Mouse (Mus musculus) mature B cell (primary cell): ENCODE data around the gene Rims1.

ENCODE experiments used
- in situ Hi-C: fragments of 300-500 bp; cut with MboI; formaldehyde crosslinking; loops from 2 replicates; pipeline ENCODE4 v1.14.3; 2019

The Rims1 gene

DNA sequence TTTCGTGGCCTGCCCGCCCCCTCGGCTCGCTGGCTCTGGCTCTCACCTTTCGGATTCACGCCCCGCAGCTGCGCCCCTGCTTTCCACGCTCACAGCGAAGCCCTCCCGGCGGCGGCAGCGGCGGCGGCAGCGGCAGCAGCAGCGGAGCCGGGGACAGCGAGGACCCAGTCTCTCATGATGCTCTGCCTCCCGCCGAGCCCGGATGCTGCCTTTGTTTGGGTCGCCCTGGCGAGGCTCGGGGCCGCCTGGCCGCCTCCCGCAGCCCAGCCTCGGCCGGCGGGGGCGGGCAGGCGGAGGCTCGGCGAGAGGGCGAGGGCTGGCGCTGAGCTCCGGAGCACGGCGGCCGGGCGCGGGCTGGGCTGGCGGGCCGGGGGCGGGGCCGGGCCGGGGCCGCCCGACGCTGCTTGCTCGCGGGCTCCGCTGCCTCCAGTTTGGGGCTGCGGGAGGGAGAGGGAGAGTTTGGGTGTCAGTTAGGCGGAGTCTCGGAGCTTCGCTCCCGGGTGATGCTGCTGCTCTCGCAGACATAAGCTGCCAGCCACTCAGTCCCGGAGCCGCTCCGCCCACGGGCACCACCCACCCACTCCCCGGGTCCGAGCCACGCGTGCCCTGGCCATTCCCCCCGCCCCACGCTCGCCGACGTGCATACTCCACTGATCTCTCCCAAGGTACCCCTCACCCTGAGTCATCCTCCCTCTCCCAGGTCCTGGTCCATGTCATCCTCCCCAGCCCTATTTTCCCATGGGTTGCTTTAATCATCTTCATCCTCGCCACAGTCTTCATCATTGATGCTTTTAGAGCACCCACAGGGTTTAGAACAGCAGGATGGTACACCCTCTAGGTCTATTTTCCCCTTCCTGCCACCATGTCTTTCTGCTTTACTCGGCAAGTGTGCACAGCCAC lies at the start of gene Rims1:
Gene Rims1 (minus strand): TSS at position 269 of the 900 bp plus-strand sequence.
- in situ Hi-C loops, result no loop called here

DNA sequence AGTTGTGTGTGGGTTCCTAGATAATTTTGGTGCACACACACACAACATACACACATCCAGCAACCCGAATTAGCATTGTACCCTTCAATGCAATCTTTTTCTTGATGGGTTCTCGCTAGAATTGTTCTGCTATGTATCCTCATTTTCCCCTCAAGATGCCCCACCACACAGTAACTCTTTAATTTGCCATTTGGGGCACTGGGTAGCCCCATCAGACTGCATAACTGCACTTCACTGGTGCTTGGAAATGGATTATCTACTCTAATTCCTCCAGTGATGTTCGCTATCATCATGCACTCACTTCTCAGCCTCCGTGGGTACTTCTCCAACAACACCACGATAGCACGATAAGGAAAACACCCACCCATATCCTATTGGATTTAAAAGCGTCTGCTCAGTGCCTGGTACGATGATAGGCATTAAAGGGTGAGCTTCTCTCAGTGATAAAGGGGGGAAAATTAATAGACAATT lies 867 bp upstream of the Rims1 start:
- in situ Hi-C loops, result no loop called here

DNA sequence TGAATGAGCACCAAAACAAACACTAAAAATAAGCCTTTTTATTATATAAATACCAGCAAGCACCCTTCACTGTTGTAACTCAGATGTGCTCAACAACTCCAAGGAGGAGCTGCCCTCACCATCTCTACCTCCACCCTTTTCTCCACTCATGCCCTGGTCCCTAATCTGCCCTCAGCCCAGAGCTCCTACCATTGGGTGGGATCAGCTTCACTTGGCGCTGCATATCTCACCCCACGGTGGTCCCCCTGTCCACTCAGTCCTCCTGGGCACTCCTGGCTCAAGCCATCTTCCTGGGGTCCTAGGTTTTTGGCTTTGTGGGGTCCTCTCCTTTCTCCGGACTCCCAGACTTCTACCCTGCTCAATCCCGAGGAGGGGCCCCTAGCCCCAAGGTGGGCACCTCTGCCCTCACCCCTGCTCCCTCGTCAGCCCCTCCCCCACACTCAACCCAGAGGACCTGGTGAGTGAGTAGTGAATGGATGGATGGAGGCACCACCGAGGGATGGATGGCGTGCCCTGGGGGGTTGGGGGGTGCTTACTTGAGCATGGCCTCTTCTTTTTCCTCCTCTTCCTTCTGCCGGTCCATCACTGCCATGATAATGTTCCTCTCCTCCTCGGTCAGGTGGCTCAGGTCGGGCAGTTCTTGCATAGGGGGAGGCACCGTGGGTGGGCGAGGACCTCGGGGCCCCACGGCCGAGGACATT lies 619 bp downstream of the Rims1 start:
- in situ Hi-C loops, result no loop called here

DNA sequence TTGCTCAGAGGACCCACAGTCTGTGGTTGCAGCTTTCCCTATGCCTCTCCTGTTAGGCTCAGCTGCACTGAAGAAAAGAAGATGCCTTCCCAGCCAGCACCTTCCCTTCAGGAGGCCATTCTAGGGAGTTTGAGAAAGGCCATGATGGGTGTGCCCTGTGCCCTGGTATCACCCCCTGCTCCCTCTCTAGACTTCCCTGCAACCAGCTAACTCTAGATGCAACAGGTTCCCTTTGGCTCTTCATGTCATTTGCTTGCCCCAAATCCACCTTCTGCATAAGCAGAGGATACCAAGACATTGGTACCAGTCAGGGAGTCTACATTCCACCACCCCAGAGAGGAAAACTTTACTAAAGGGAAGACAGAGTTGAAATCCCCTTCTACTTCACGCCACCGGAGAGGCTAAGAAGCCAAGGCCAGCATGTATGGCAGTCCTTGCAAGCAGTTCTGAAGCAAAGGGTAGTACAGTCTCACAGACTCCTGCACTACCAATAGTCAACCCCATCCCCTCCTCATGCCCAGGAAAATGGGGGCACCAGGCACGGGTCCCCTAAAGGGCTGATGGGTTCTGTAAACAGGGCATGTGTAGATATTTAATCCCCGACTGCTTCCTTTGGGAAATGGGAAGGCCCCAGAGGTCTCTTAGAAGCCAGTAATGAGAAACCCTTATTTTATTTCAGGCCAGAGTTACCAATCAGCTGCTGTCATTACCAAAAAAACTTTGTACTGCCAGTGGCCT lies 1.5 kb downstream of the Rims1 start:
- in situ Hi-C loops, result no loop called here

DNA sequence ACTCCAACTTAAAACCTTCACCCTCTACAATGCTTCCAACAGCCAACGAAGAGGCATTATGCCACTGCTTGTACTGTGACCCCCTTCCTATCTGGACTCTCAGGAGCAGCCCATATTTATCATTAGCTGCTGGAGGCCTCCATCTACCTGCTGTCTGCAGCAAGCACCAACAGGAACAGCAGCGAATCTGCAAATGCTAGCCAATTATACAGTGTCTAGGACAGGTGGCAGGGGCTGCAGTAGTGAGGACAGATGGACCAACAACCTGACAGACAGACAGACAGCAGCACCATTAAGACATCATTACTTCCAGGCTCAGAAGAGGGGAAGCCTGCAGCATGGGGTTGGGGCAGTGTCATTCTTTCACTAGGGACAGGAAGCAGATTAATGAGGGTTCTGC lies 2.3 kb downstream of the Rims1 start:
- in situ Hi-C loops, result no loop called here

DNA sequence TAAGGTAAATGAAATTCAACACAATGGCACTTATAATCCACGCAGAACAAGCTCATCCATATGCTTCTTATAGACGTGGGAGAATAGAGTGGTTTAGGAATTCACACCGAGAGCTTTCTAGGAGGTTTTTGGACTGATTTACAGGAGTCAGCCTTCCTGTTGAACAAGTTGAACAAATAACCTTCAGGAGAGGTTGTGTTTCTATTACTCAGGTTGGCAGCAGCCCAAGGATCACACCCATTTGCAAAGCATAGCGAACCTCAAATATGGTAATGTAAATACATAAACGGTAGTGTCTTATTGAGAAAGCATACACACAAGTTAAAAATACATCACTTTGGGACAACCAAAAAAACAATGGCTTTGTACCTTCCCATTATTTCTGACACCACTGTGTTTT lies 5.5 kb downstream of the Rims1 start:
- in situ Hi-C loops, result no loop called here

DNA sequence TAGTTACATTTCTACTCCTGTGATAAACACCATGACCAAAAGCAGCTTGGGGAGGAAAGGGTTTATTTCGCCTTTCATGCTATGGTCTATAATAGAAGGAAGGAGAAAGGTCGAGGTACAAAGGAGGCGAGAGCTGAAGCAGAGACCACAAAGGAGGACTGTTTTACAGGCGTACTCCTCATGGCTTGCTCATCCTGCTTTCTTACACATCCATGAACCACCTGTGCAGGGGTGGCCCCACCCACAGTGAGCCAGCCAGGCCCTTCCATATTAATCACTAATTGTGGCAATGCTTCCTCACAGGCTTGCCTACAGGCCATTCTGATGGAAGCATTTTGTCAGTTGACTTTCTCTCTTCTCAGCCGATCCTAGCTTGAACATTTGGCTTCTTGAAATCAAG lies 8.7 kb downstream of the Rims1 start:
- in situ Hi-C loops, result no loop called here

DNA sequence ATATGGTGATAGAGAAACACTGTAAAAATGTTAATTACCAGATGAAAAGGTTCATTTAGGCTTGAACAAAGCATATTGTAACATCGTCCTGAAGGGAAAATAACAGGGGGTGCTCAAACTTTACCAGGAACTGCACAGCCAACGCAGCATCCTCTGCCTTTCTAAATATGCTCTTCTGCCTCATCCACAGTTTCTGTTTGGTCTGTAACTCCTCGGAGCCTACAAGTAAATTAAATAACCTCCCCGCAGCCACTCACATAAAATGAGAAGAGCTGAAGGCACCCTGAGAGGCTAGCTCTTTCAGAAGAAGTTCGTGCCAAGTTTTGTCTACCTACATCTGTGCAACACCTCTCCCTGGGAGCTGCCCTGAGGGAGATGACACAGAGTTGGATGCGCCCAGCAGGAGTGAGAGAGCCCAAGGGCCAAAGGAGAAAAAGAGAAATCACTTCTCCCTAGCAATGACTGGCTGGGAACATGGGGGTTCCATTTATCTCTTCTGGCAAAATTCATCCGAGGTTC lies 16.3 kb downstream of the Rims1 start:
- in situ Hi-C loops, result no loop called here

DNA sequence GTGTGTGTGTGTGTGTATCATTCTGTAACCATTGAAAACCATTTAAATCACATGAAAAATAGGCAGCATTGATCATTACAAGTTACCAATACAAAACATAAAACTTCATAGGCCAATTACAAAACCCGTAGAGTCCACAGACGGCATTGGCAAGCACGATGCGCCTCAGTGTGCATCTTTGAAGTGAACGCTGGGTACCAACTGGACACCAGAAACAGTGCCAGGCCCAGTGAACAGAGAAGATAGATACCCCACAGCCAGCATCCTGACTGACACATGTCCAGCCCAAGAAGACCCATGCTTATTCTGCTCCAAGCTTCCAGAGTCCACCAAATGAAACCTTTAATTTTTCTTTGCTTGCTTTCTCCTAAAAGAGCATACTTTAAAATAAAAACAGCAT lies 18.2 kb downstream of the Rims1 start:
- in situ Hi-C loops, result no loop called here

DNA sequence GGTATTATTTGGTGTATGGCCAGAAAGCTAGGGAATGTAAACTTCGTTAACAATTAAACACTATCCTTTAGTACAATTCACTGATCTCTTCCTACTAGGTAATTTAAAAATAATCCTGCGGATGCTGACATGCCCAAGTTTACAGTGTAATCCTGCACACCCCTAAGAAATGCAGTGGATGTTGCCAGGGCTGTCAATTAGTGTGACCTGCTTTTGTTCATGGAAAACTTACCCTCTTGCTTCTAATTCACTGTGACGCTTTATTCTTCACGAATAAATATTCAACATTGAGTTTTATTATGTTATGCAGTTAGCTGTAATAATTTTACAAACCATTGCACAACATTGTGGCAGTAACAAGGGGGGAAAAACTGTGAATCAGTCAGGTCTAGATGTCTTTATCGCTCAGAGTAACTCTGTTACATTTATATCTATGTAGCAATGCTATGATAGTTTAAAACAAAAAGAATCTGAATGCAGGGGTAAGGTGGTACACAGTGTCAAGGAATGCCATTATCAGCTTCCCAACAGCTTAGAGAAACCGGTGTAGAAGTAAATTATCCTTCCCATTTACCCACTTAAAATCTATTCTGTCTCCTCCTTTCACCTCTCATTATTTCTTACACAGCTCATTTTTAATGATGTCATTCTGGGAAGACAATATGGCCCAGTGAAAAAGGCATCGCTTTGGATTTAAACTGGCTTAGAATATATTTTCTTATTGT lies 35.1 kb downstream of the Rims1 start:
- in situ Hi-C loops, result no loop called here

DNA sequence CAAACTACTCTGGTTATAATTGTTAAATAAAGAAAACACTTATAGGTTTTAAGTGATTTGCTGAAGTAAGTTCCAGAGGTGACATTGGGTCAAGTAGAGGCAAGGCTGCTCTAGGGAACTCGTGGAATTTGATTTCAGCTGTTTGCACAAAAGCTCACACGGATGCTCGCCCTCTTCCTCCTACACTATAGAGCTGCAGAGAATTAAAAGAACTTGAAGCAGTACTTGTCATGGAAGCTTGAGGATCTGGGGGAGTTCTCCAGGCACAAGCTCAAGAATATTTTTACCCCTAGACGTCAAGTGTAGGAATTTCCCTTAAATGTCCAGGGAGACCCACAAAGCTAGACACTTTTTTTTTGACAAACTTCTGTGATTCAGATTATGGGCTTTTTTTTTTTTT lies 42.4 kb downstream of the Rims1 start:
- in situ Hi-C loops, result no loop called here

DNA sequence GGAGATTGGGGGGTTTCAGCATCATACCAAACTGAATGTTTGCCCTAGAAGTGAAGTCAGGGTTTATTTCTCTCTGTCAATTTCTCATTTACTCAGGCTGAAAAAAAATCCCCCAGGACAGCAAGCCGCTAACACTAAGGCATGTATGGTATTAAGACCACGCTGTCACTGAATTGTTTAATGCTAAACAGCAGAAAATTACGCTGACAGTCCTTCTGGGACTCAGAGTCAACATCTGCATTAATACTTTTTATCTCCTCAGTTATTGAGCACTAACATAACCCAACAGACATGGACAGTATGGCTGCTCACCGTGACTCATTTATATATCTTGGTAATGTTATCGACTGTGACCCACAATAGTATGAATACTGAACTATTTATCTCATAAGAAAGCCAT lies 43.0 kb downstream of the Rims1 start:
- in situ Hi-C loops, result no loop called here

DNA sequence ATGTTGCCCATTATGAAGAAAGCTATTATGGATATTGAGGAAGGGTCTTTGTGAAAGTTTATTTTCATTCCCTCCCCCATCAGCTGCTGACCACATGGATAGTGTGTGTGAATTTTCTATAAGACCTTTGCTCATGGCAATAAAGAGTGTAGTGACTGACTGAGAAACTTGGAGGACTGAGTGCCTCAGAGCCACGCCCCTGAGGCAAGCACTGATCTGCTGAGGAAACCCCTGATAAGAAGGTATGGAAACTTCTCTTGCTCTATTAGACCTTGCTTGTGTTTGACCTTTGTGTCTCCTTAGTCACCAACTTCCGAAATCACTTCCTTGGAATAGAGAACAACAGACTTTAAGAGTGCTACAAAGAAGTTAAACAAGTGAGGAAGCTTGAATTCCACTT lies 55.3 kb downstream of the Rims1 start:
- in situ Hi-C loops, result no loop called here

DNA sequence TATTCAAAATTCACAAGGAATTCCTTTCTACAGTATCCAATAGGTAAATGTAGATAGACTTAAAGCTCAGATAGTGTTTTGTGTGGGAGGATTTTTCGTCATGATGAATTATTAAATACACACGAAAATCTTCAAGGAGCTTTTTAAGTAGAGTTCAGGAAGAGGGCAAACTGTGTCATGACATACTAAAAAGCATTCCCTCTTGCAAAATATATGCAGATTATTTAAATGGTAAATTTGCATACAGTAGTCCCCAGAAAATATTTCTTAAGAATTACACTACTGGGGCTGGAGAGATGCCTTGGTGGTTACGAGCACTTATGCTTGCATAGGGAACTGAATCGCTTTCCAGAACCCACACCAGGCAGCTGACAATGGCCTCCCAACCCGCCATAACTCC lies 61.1 kb downstream of the Rims1 start:
- in situ Hi-C loops, result no loop called here

DNA sequence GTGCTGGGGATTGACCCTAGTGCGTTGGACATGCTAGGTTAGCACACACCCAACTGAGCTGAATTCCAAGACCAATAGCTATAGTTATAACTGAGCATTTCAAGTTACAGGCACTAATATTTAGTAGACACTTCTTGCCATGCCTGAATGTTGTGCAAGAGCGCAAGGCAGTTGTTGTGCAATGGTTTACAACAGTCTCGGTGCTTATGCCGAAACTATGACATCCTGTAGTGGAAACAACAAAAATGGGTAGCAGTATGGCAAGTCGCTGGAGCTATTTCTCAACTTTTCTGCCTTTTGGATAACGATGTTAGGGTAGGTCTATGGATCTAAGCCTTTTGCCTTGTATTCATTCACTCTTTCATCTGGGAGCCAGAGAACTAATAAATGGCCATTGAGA lies 68.3 kb downstream of the Rims1 start:
- in situ Hi-C loops, result no loop called here

DNA sequence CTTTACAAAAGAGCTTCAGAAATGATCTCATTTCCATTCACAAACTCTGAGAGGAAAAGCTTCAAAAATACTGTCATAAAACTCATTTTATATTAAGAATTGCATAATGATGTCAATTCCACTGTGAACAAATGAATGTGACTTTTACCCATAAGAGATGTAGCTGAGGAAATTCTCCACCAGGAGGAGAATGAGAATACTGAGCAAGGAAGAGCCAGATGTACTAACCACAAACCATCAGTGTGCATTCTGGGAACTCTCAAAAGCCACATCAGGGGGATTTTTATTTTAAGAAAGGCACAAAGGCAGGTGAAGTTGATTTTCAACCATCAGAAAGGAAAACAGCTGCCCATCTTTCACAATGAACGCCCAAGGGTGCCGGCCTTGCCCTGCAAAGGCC lies 71.4 kb downstream of the Rims1 start:
- in situ Hi-C loops, result no loop called here

DNA sequence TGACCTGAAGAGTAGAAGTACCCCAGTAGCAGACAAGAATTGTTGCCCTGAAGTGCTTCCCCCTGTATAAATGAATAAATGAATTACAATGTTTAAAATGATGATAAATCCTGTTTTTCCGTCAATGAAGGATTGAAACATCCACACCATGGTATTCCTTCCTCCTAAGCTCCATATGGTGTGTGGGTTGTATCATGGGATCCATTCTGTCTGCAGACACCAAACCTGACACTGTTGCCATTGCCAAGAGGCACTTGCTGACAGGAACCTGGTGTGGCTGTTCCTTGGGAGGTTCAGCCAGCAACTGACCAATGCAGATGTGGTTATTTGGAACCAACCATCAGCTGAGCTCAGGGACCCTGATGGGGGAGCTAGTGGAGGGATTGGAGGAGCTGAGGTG lies 72.5 kb downstream of the Rims1 start:
- in situ Hi-C loops, result no loop called here

DNA sequence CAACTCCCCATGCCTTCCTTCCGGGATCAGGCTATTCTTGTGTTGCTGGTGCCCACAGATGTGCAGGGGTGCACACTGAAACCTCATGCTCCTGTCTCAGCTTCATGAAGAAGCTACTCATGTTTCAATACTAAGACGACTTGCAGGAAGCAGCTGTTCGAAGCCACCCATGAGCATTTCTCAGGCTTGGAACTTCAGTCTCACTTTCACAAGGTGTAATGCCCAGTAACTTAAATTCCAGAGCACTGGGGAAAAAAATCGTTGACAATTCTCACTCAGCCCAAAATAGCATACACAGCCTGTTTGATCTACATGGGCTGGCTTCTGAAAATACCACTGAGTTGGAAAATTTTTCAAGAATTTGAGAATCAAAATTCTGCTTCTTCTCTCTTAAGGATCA lies 77.6 kb downstream of the Rims1 start:
- in situ Hi-C loops, result no loop called here

DNA sequence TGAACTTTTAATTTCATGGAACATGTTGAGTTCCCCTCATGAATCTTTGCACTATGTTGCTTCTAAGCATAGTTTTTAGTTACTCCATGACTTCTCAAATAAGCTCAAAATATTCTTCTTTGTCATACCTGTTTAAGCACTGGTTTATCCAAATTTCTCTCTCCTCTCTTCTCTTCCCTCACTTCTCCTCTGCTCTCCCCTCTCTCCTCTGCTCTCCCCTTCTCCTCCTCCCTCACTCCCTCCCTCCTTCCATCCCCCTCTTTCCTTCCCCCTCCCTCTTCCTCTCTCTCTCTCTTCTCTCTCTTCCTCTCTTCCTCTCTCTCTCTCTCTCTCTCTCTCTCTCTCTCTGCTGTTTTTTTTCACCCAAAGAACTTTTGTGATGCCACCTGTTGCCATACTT lies 84.1 kb downstream of the Rims1 start:
- in situ Hi-C loops, result no loop called here

DNA sequence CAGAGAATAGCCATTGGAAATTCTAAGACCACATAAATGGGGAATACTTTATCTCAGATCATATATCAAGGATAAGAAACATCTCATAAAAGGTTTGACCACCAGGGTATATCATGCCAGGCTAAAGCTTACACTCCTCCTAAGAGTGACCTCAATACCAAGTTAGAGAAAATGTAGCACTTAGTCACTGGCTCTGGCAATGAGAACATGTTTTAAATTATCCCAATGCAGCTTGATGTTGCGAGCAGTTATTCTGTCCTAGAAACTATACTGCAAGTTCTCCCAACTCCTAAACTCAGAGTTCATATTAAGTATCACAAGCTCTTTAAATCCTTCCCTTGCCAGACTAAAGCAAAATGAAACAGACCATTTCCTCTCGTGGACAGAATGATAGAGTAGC lies 85.1 kb downstream of the Rims1 start:
- in situ Hi-C loops, result no loop called here

DNA sequence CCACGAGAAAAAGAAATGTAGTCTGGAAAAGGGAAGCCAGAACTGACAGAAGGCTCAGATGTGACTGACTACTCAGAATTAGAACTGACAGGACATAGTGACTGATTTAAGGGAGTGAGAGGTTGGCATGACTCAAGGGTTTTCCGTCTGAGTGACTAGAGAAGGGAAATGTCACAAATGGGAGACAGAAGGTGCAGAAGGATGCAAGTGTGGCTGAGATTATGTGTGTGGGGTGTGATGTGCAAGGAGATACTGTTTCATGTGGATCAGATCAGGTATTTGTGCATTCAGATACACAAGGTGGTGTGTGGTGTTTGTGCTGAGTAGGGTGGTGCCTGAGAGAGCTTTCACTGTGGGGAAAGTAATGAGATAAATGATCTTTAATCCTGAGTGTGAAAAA lies 96.3 kb downstream of the Rims1 start:
- in situ Hi-C loops, result no loop called here

DNA sequence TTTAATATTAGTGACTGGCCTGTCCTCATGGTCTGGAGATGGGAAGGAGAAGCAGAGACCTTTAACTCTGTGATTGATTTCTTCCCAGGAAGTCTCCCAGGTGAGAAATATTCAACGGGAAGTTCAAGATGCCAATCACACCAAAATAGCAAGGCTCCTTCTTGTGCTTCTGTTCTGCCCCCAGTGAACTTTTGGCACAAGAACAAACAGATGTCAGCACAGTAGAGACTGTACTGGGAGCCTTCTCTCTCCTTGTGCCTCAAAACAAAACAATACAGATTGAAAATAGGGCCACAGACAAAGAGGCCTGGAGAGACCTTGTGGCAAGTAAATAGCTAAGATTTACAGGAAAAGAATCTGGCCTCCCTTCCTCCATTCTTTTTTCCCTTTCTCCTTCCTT lies 110.7 kb downstream of the Rims1 start:
- in situ Hi-C loops, result no loop called here
